Mouse (Mus musculus) brain, embryonic 14.5 days (tissue): ENCODE results near the gene Gm49368.

ENCODE experiments used
- CTCF ChIP-seq: fragments of 200-500 bp; IDR thresholded peaks from 2 replicates; pipeline ENCODE4 v1.5.1; 2012; ENCODE audit warnings: inconsistent platforms, mild to moderate bottlenecking, moderate library complexity, borderline replicate concordance; ENCODE audit not compliant: insufficient read depth, insufficient read length; ENCODE audit errors: extremely low read depth
- POLR2A ChIP-seq: fragments of 200-500 bp; IDR thresholded peaks from 2 replicates; pipeline ENCODE4 v1.6.1; 2012; ENCODE audit warnings: mild to moderate bottlenecking, inconsistent platforms, borderline replicate concordance; ENCODE audit not compliant: poor library complexity, insufficient read depth, insufficient read length, severe bottlenecking; ENCODE audit errors: extremely low read depth

DNA sequence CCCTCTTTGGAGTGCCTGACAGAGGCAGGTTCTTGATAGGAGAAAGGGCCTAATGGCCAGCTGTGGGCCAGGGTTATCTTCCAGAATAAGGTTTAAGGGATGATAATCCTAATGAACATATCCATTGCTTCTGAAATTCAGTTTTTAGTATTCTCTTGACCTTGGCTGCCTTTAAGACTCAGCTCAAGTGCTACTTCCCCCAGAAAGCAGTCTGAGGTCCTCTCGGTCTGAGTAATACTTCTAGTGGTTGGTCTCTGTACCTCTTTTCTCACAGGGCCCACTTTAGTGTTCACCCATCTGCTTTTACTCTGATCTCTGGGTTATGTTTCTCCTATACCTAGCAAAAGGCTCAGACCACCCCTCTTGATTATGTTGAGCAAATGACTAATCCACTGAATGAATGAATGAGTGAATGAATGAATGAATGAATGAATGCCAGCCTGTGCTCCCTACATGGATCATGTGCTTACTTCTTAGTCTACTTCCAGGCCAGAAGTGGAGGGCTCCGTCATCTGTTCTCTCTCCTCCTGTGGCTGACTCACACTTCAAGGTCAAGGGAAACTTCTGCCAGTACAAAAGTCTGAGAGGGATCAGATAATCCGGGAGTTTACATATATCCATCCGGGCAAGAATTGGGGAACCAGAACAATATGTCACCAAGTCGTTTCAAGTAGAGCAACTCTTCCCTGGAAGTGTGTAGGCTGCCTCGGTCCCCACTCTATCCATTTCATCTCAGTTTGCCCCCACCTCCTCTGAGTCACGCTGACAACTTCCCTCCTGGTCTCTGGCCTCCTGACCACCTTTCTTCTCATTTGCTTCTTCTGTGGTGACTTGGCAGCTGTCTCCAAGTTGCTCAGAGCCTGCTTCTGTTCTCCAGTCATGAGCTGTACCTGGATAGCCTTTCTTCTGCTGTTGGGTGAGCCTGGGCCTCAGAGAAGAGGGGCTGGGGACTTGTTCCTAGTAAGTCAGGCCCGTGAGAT lies 66.5 kb downstream of the Gm49368 start, which contains the start of gene Itgax:
- no peak for TF ChIP-seq CTCF
- TF ChIP-seq POLR2A, result no peak
